Mouse (Mus musculus) T-cell, adult 66 days (primary cell): ENCODE measurements around the gene D11Wsu47e. TPM values are rescaled to one million over a fixed set of nuclear protein-coding genes. Genes with fewer than 3 reads are reported as not detected.

ENCODE experiments used
- total RNA-seq, 2 experiments: library from RNA; stranded (reverse); gene quantifications; 3 replicates in 1 of 2; 4 replicates in 1 of 2; pipeline ENCODE4 v1.2.4; 2023

D11Wsu47e gene
- total RNA-seq: 10 to 100 TPM; 17.6 to 21.7 TPM

DNA sequence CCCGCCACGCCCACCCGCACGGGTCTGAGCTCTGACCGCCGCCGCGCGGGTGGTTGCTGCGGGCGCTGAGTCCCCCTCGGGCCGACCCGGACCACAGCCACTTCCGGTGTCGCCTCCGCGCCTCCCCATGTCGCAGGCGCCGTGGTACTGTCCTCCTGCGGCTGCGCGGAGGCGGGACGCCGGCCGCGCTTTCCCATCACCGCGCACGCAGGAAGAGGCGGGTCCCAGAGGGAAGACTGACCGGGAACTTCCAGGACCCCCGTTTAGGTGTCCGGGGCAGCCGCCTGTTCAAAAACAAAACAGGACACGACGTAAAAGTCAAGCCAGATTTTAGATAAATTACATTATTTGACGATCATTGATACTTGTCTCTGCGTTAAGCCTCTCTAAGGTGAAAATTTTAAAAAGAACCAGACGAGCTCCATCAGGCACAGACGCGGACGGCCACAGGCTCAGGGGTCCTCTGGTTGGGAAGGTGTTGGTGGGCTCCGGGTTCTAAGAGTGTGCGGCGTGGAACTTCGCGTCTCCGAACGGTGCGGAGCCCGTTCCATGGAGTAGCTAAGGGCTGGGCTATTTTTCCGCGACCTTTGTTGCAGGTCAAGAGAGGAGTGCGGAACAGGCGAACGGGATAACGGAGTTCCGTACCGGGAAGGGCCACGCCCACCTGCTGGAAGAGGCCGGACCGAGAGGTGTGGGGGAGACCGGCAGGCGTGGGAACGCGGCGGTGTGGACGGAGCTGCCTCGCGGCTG, at the start of gene D11Wsu47e, which contains the start of gene Fam104a:
TSS of gene D11Wsu47e (plus strand) at position 456 of the 750 bp plus-strand sequence.
TSS of gene Fam104a (minus strand) at position 199 of the 750 bp plus-strand sequence.

DNA sequence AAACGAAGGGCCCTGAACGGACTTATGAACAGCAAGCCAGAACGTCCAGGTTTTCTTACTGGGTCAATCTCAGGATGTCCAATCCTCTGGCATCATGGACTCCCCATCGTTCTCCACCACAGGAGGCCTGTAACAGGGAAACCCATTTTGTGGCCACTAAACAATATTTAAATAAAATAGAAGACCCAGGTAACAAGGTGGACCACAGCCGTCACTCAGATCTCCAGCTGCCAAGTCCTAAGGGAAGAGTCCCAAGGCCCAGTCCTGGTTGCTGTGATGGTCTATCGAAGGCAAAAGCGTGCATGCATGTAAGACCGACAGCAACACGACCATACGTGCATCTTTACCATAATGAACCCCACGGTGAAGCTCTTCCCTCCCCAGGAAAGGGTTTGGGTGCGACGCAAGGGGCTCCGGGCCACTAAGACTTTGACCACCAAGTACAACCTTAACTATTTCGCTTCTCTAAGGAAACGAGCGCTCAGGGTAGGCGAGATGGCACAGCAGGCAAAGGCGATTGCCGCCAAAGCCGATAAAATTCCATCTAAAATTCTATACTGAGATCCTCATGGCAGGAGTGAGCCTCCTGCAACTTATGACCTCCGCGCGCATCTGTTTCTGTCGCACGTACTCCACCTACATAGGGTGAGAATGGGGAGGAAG, 35.4 kb upstream of the D11Wsu47e start, which contains the start of gene Cog1:
TSS of gene Cog1 (plus strand) at position 480 of the 663 bp plus-strand sequence.

DNA sequence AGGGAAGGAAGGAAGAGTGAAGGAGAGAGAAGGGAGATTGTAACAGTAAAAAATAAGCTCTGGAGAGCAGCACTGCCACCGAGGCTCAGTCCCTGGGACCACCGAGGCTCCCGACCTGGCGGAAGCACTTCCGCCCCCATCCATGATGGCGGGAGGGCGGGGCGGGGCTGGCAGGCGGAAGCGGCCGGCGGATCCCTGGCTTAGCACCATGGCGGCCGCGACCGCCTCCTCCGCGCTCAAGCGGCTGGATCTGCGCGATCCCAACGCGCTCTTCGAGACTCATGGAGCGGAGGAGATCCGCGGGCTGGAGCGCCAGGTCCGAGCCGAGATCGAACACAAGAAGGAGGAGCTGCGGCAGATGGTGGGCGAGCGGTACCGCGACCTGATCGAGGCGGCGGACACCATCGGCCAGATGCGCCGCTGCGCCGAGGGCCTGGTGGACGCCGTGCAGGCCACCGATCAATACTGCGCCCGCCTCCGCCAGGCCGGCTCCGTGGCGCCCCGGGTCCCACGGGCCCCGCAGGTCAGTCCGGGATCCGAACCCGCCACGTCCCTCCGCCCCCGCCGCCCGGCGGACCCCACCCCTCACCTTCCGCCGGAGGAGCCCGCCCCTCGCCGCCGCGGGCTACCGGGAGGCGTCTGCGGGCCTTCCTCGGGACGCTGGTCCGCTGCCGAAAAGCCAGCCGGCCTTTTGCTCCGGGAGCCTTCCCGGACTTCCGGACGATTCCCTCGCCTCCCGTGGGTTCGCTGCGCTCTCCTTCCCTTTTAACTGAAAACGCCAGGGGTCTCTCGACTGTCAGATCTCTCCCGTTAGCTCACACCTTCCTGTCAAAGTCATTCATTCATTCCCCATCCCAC, 34.6 kb upstream of the D11Wsu47e start, which contains the start of gene Slc39a11:
TSS of gene Slc39a11 (minus strand) at position 727 of the 858 bp plus-strand sequence.

DNA sequence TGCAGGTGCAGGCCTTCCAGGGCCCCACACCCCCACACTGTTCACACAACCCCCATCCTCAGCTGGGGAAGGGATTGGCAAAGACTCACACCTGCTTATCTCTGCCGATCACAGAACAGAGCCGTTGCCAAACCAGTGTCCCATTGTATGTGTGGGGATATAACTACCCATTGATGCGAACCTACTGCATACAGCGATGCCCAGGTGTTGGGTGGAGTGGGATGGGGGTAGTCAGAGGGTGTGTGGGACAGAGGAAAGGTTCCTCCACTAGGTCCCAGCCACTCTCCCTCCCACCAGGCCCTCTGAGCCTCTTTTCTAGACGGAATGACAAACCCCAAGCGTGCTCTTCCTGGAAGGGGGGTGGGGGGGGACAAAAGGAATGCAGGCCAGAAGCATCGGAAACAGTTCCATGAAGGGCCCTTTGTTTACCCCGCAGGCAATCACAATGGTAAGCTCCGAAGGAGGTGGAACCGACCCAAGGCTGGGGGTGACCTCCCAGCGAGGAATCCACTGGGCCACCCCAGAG, 25.6 kb downstream of the D11Wsu47e start, which contains the start of gene Cpsf4l:
TSS of gene Cpsf4l (minus strand) at position 287 of the 526 bp plus-strand sequence.

Other genes starting within 250 kb of the D11Wsu47e start
- gene Sstr2, start 65.1 kb upstream of the D11Wsu47e start, total RNA-seq: not detected
- gene Cog1, start 35.2 kb upstream of the D11Wsu47e start, total RNA-seq: 10 to 100 TPM; 50.7 to 58.0 TPM
- gene Slc39a11, start 34.3 kb upstream of the D11Wsu47e start, total RNA-seq: 10 to 100 TPM; 16.8 to 17.2 TPM
- gene Fam104a, start 257 bp upstream of the D11Wsu47e start, total RNA-seq: 10 to 100 TPM; 22.4 to 27.7 TPM
- not detected for gene Cpsf4l, start 25.6 kb downstream of the D11Wsu47e start, total RNA-seq
- 1 to 10 TPM; 2.8 to 3.9 TPM for gene Cdc42ep4, start 67.5 kb downstream of the D11Wsu47e start, total RNA-seq